Mouse (Mus musculus): ENCODE results near the gene Nrxn3. TPM values are rescaled to one million over a fixed set of nuclear protein-coding genes. Genes with fewer than 3 reads are reported as not detected.

Gene Nrxn3
- polyA plus RNA-seq, 1 experiment = 5.4 TPM

- no peaks in the 10 kb centered on the region for H3K4me1 ChIP-seq (ENCODE audit: control insufficient read depth, insufficient read depth, low read length)
- H3K4me3 ChIP-seq (ENCODE audit: control insufficient read depth, low read depth, low read length) = no peak overlapping the region
- H3K36me3 ChIP-seq (ENCODE audit: control insufficient read depth, insufficient read depth, low read length) = no peaks in the 10 kb centered on the region
- no peak overlapping the region for H3K27ac ChIP-seq (ENCODE audit: control insufficient read depth, insufficient read depth, low read depth, low read length)
- H3K27me3 ChIP-seq (ENCODE audit: control insufficient read depth, insufficient read depth, low read length) = no peaks in the 10 kb centered on the region
- TF ChIP-seq CTCF (IDR thresholded peaks at IDR 0.05; ENCODE audit: control insufficient read depth, insufficient read depth, insufficient replicate concordance, low read depth, low read length) (no peak), POLR2A (IDR thresholded peaks at IDR 0.05; ENCODE audit: control insufficient read depth, low read depth, low read length) (no peak)
Measured at GRCm38 (mm10) chr12:89097561-89097960, 374.9 kb downstream of the Nrxn3 start.

GRCm38 (mm10) chr12:89106029-89106733 lies 383.5 kb downstream of the Nrxn3 start:
- H3K4me1 ChIP-seq (ENCODE audit: control insufficient read depth, insufficient read depth, low read length) = no peaks in the 10 kb centered on the region
- TF ChIP-seq POLR2A (IDR thresholded peaks at IDR 0.05; ENCODE audit: control insufficient read depth, low read depth, low read length) (no peak), CTCF (IDR thresholded peaks at IDR 0.05; ENCODE audit: control insufficient read depth, insufficient read depth, insufficient replicate concordance, low read depth, low read length) (peak; percentile 65; the same call in 1 of the 2 replicates)
- H3K27ac ChIP-seq (ENCODE audit: control insufficient read depth, insufficient read depth, low read depth, low read length) = no peak overlapping the region
- no peaks in the 10 kb centered on the region for H3K27me3 ChIP-seq (ENCODE audit: control insufficient read depth, insufficient read depth, low read length)
- no peak overlapping the region for H3K4me3 ChIP-seq (ENCODE audit: control insufficient read depth, low read depth, low read length)
- H3K36me3 ChIP-seq (ENCODE audit: control insufficient read depth, insufficient read depth, low read length) = no peaks in the 10 kb centered on the region

- Histone ChIP-seq H3K4me1 (ENCODE audit: control insufficient read depth, insufficient read depth, low read length) (no peaks in the 10 kb centered on the region), H3K4me3 (ENCODE audit: control insufficient read depth, low read depth, low read length) (no peak overlapping the region), H3K27ac (ENCODE audit: control insufficient read depth, insufficient read depth, low read depth, low read length) (no peak overlapping the region), H3K27me3 (ENCODE audit: control insufficient read depth, insufficient read depth, low read length) (no peaks in the 10 kb centered on the region), H3K36me3 (ENCODE audit: control insufficient read depth, insufficient read depth, low read length) (no peaks in the 10 kb centered on the region)
- TF ChIP-seq CTCF (IDR thresholded peaks at IDR 0.05; ENCODE audit: control insufficient read depth, insufficient read depth, insufficient replicate concordance, low read depth, low read length) (no peak), POLR2A (IDR thresholded peaks at IDR 0.05; ENCODE audit: control insufficient read depth, low read depth, low read length) (no peak)
Measured at GRCm38 (mm10) chr12:89106881-89107584, 384.4 kb downstream of the Nrxn3 start.

GRCm38 (mm10) chr12:89109779-89110335 lies 387.2 kb downstream of the Nrxn3 start:
- Histone ChIP-seq H3K27me3 (ENCODE audit: control insufficient read depth, insufficient read depth, low read length) (no peaks in the 10 kb centered on the region), H3K36me3 (ENCODE audit: control insufficient read depth, insufficient read depth, low read length) (no peaks in the 10 kb centered on the region), H3K4me3 (ENCODE audit: control insufficient read depth, low read depth, low read length) (no peak overlapping the region), H3K27ac (ENCODE audit: control insufficient read depth, insufficient read depth, low read depth, low read length) (no peak overlapping the region), H3K4me1 (ENCODE audit: control insufficient read depth, insufficient read depth, low read length) (no peaks in the 10 kb centered on the region)
- TF ChIP-seq CTCF (IDR thresholded peaks at IDR 0.05; ENCODE audit: control insufficient read depth, insufficient read depth, insufficient replicate concordance, low read depth, low read length) = no peak

GRCm38 (mm10) chr12:89128602-89129001 lies 405.9 kb downstream of the Nrxn3 start:
- Histone ChIP-seq H3K4me1 (ENCODE audit: control insufficient read depth, insufficient read depth, low read length) (no peaks in the 10 kb centered on the region), H3K27ac (ENCODE audit: control insufficient read depth, insufficient read depth, low read depth, low read length) (no peak overlapping the region), H3K27me3 (ENCODE audit: control insufficient read depth, insufficient read depth, low read length) (no peaks in the 10 kb centered on the region), H3K4me3 (ENCODE audit: control insufficient read depth, low read depth, low read length) (no peak overlapping the region), H3K36me3 (ENCODE audit: control insufficient read depth, insufficient read depth, low read length) (no peaks in the 10 kb centered on the region)
- no peak for TF ChIP-seq CTCF (IDR thresholded peaks at IDR 0.05; ENCODE audit: control insufficient read depth, insufficient read depth, insufficient replicate concordance, low read depth, low read length)
- no peak for TF ChIP-seq POLR2A (IDR thresholded peaks at IDR 0.05; ENCODE audit: control insufficient read depth, low read depth, low read length)

GRCm38 (mm10) chr12:89129139-89129907 lies 406.6 kb downstream of the Nrxn3 start:
- no peak overlapping the region for H3K4me3 ChIP-seq (ENCODE audit: control insufficient read depth, low read depth, low read length)
- no peaks in the 10 kb centered on the region for H3K36me3 ChIP-seq (ENCODE audit: control insufficient read depth, insufficient read depth, low read length)
- H3K27ac ChIP-seq (ENCODE audit: control insufficient read depth, insufficient read depth, low read depth, low read length) = no peak overlapping the region
- TF ChIP-seq CTCF (IDR thresholded peaks at IDR 0.05; ENCODE audit: control insufficient read depth, insufficient read depth, insufficient replicate concordance, low read depth, low read length) (no peak), POLR2A (IDR thresholded peaks at IDR 0.05; ENCODE audit: control insufficient read depth, low read depth, low read length) (no peak)
- no peaks in the 10 kb centered on the region for H3K27me3 ChIP-seq (ENCODE audit: control insufficient read depth, insufficient read depth, low read length)
- H3K4me1 ChIP-seq (ENCODE audit: control insufficient read depth, insufficient read depth, low read length) = no peaks in the 10 kb centered on the region

GRCm38 (mm10) chr12:89134333-89134732 lies 411.7 kb downstream of the Nrxn3 start:
- no peaks in the 10 kb centered on the region for H3K36me3 ChIP-seq (ENCODE audit: control insufficient read depth, insufficient read depth, low read length)
- H3K4me3 ChIP-seq (ENCODE audit: control insufficient read depth, low read depth, low read length) = no peak overlapping the region
- H3K27ac ChIP-seq (ENCODE audit: control insufficient read depth, insufficient read depth, low read depth, low read length) = no peak overlapping the region
- no peaks in the 10 kb centered on the region for H3K27me3 ChIP-seq (ENCODE audit: control insufficient read depth, insufficient read depth, low read length)
- no peaks in the 10 kb centered on the region for H3K4me1 ChIP-seq (ENCODE audit: control insufficient read depth, insufficient read depth, low read length)
- TF ChIP-seq POLR2A (IDR thresholded peaks at IDR 0.05; ENCODE audit: control insufficient read depth, low read depth, low read length) (no peak), CTCF (IDR thresholded peaks at IDR 0.05; ENCODE audit: control insufficient read depth, insufficient read depth, insufficient replicate concordance, low read depth, low read length) (peak; percentile 26; the same call in 1 of the 2 replicates)
